Mouse (Mus musculus): ENCODE data around the gene Rftn1. TPM values are rescaled to one million over a fixed set of nuclear protein-coding genes. Genes with fewer than 3 reads are reported as not detected.
A peak's percentile ranks its signal among the peaks of the same experiment; 100 is the strongest.

Rftn1 gene
- total RNA-seq, 2 experiments from 2014 or later: 52.4 to 53.7 TPM

GRCm38 (mm10) chr17:50003156-50003555, 187.3 kb downstream of the Rftn1 start:
- no peak for DNase-seq
- intact Hi-C loops (cut with DNase I): no loop called here

DNA sequence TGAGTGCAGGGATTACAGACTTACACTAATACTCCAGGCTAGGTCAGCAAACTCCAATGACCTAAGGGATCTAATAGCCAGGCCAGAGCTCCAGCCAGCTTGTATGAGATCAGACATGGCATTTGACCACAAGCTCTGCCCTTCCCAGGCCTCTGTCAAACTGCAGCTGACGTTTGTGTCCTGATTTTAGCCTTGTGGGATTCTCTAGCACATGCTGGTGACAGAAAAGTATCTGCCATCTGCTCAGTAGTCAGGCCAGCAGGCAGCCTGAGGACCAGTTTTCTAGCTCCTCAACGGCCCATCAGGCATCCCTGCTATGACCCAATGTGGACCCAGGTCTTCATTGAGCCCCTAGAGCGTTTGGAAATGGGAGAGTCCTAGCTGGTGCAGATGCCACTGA, 188.3 kb downstream of the Rftn1 start:
- no peak for DNase-seq
- intact Hi-C loops (cut with DNase I): no loop called here

DNA sequence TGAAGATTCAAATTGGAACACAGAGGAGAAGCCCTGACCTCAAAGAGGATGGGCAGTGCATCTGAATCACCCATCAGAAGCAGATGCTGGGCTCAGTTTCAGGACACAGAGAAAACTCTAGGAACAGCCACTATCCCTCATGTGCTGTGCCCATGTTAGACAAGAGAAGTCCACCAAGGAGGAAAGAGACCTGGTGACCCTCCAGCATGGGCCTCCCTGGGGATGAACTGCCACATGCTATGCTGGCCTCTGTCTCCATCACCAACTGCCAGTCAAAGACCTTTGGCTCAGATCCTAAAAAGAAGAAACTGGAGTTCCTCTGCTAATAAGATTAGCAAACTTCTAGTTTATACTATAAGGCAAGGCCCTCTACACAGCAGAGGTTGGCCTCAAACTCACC, 188.7 kb downstream of the Rftn1 start:
- no peak for DNase-seq
- intact Hi-C loops (cut with DNase I): no loop called here

- DNase-seq: no peak
- intact Hi-C loops (cut with DNase I): no loop called here
Observed at GRCm38 (mm10) chr17:50000580-50000979, 189.9 kb downstream of the Rftn1 start.

- DNase-seq: no peak
- intact Hi-C loops (cut with DNase I): no loop called here
Observed at GRCm38 (mm10) chr17:49996626-49997152, 193.8 kb downstream of the Rftn1 start.

DNA sequence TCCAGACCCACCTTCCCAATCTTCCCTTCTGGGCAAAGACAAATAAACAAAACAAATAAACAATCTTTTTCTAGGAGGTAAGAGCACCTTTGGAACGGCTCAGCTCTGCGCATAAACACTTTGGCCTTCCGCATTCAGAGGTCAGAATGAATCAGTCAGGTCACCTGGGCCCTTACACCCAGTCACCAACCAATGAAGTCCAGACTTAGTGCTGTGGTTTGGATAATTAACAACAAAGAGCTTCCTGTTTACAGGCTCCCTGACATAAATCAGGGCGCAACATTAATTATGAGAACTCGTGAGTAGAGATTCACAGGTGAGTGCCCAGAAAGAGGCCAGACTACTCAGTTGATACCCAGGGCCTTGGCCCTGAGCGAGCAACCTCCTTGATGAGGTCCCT, 194.4 kb downstream of the Rftn1 start:
- intact Hi-C loops (cut with DNase I): no loop called here
- DNase-seq: no peak

DNA sequence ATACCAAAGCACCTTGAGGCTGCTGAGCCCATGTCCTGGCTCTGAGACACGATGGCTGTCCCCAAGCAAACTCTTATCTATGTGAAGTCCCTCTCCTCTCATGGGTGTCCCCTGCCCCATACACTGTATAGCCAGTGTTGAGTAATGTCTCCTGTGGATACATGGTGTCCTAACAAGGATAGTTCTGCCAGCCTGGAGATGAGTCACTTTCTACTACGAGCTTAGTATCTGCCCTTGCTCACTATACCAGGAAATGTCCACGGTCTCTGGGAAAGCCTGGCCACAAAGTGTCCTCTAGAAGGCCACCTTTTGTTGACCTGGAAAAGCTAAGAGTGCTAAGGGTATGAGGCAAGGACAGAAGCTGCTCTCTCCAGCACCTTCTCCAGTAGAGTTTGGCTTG, 195.2 kb downstream of the Rftn1 start:
- intact Hi-C loops (cut with DNase I): no loop called here
- DNase-seq: no peak

DNA sequence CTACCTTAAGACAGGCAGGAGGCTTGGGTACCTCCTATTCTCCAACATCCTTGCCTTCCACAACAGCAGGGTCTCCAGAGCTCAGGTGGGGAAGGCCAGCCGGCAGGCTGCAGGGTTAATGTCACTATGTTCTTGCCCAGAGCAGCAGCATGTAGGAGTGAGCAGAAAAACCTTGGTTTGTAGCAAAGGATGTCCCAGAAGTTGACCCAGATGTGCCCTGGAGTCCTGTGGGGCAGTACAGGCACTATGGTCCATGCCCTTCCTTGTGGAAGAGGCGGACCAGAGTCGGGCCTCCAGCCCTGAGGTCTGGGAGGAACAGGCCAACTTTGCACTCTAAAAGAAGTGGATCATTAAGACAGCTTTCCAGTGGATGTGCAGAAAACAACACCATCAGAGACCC, 196.8 kb downstream of the Rftn1 start:
- intact Hi-C loops (cut with DNase I): no loop called here
- no peak for DNase-seq

DNA sequence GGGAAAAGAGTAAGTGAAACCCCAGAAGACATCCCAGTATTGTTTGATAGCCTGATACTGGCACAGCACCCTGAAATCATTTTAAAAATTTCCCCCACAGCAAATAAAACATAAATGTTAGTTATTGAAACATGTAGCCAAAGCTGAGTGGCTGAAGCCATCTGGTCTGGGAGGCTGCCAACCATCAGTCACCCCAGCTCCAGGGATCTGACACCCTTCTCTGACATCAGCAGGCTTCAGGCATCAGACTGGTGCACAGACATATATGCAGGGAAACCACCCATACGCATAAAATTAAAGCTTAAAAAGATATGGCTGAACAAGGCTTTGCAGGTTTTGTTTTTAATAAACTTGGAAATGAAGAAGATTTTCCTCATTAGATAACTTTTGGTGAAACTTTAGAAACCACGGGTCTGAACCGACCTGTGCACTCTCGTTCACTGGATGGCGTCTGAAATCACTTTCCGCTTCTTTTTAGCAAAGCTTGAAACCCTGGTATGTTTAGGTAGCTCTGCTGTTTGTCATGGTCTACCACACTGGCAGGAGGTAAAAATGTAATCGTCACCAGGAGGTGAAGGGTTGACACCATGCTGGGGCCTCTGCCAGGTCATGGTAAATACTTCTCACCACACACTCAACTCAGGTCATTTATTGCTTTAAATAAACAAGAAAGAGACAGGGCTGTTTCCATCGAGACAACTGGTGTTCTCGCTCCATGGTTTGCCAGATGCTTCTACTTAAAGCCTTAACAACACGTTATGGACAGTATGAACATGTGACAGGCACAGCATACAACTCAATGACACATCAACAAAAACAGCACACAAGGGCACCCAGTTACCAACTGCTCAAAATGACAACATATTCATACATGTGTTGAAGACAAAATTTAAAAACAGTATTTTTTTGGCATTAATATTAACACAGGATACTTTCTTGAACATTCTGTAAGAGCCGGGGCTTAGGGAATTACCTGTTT, 197.6 kb downstream of the Rftn1 start:
- DNase-seq: no peak
- intact Hi-C loops (cut with DNase I): no loop called here

DNA sequence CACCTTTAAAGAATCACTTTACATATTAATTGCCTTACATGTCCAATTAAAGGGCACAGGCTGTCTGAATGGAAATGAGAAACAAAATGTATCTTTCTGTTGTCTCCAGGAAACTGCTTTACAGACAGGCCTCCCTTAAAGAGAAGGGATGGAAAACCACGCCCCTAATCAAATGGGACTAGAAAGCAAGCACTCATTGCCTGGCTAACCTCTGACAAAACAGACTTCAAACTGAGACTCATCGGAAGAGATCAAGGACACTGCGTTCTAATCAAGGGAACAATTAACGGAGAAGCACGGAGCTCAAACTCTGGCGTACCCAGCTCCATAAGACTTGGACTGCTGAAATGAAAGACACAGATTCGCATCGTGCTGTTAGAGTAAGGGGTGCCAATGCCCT, 200.9 kb downstream of the Rftn1 start:
- no peak for DNase-seq
- intact Hi-C loops (cut with DNase I): loop anchor here (5.0 kb wide), 1 partner anchor 43 kb away; no protein-coding TSS in a partner anchor

GRCm38 (mm10) chr17:49987095-49987494, 203.4 kb downstream of the Rftn1 start:
- intact Hi-C loops (cut with DNase I): loop anchor here (5.0 kb wide), 1 partner anchor 45 kb away; no protein-coding TSS in a partner anchor
- peak in 1 of 2 experiments; percentile 28 for DNase-seq

DNA sequence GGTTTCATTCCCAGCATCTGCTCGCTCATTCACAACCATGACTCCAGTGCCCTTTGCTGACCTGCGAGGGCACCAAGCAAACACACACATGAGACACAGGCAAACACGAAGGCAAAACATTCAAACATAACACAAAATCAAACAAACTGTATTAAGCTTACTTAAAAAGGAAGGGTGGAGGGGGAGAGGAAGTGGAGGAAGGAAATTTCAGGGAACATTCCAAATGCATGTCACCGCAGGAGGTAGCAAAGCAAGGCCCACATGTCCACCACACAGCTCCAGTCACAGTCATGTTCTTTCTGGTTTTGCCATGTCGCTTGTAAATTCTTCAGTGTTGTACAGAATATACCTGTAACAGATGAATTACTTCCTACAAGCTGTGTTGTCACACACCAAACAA, 207.0 kb downstream of the Rftn1 start:
- intact Hi-C loops (cut with DNase I): no loop called here
- no peak for DNase-seq

GRCm38 (mm10) chr17:49982611-49983390, 207.7 kb downstream of the Rftn1 start:
- intact Hi-C loops (cut with DNase I): no loop called here
- DNase-seq: peak in 1 of 2 experiments; percentile 70

- no peak for DNase-seq
- intact Hi-C loops (cut with DNase I): no loop called here
Observed at GRCm38 (mm10) chr17:49981591-49981990, 208.9 kb downstream of the Rftn1 start.

GRCm38 (mm10) chr17:49979761-49980285, 210.7 kb downstream of the Rftn1 start:
- intact Hi-C loops (cut with DNase I): no loop called here
- no peak for DNase-seq

DNA sequence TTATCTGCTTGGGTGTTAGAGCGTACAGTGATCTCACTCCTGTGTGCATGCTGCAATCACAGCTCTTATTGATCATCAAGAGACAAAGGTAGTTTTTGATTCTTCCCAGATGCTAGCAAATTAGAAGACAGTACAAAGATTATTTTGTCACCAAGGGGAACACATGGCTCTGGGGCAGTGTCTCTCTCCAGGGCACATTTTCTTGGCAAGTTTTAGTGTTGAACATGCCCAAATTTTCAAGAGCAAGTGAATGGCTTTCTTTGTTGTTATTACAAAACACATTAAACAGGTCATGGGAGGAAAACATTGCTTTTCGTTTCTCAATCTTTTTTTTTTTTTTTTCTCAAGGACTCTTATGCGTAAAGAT, 213.1 kb downstream of the Rftn1 start:
- DNase-seq: no peak
- intact Hi-C loops (cut with DNase I): no loop called here

- no peak for DNase-seq
- intact Hi-C loops (cut with DNase I): no loop called here
Observed at GRCm38 (mm10) chr17:49976678-49977423, 213.6 kb downstream of the Rftn1 start.

- DNase-seq: no peak
- intact Hi-C loops (cut with DNase I): no loop called here
Observed at GRCm38 (mm10) chr17:49975481-49975880, 215.0 kb downstream of the Rftn1 start.

GRCm38 (mm10) chr17:49974996-49975395, 215.5 kb downstream of the Rftn1 start:
- DNase-seq: no peak
- intact Hi-C loops (cut with DNase I): no loop called here

DNA sequence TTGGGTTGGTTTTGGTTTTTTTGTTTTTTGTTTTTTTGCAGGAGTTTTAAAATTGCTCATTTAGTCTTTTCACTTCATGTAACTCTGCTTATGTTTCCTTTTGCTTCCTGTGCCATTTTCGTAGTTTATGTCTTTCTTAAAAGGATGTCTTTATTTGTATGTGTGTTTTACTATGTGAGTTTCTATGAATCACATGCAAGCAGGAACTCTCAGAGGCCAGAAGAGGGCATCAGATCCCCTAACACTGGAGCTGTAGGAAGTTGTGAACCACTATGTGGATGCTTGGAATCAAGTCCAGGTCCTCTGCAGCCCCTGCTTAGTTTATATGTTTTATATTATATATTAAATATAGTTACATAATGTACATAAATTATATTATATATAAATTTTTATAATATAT, 218.3 kb downstream of the Rftn1 start:
- intact Hi-C loops (cut with DNase I): no loop called here
- no peak for DNase-seq
